Mouse (Mus musculus): ENCODE data around the gene Rps15a.

DNA sequence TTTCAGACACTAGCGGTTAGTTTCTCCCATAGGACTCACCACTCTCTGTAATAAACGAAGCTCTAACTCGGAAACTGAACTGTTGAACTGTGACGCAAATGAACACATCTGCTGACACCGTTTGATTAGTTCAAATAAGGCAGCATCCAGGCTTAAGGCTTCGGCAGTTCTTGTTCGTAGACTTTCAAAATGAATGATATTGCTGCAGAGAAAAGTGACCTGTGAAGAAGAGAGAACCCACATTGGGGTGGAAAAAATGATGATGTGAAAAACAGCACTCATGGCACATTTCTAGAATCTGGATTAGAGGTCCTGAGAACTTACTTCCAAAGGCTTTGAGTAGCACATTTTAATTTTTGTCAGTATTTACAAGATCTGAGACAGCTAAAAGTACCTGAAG, 25.3 kb upstream of the Rps15a start:
- no peak for TF ChIP-seq TAL1 (IDR thresholded peaks at IDR 0.05; ENCODE audit: low read length)
- no peak for TF ChIP-seq GATA1 (IDR thresholded peaks at IDR 0.05; ENCODE audit: low read length)

All from erythroblast, embryonic 14.5 days (primary cell).